Mouse (Mus musculus): ENCODE measurements around the gene Mt2. TPM values are rescaled to one million over a fixed set of nuclear protein-coding genes. Genes with fewer than 3 reads are reported as not detected.

Gene Mt2
- polyA plus RNA-seq, 1 experiment from 2014 or later, result 13.2 TPM

- H3K4me1 ChIP-seq, result peaks cover 34% of the 10 kb centered on the region
- ATAC-seq (ENCODE audit: low FRiP score), result no peak
- H3K4me3 ChIP-seq, result no peak overlapping the region
- no peak overlapping the region for H3K9ac ChIP-seq
- H3K4me2 ChIP-seq (replicated peaks), result peak overlapping the region; percentile 19; the same call in 1 of the 2 replicates
- H3K36me3 ChIP-seq, result no peaks in the 10 kb centered on the region
- peaks cover 53% of the 10 kb centered on the region for H3K27me3 ChIP-seq
- 29% methylated on average over 21 of the region's 21 CpGs for WGBS
- no peak overlapping the region for H3K27ac ChIP-seq
- H3K9me3 ChIP-seq (replicated peaks), result no peaks in the 10 kb centered on the region
Measured at GRCm38 (mm10) chr8:94187290-94188002, 15.0 kb downstream of the Mt2 start.

DNA sequence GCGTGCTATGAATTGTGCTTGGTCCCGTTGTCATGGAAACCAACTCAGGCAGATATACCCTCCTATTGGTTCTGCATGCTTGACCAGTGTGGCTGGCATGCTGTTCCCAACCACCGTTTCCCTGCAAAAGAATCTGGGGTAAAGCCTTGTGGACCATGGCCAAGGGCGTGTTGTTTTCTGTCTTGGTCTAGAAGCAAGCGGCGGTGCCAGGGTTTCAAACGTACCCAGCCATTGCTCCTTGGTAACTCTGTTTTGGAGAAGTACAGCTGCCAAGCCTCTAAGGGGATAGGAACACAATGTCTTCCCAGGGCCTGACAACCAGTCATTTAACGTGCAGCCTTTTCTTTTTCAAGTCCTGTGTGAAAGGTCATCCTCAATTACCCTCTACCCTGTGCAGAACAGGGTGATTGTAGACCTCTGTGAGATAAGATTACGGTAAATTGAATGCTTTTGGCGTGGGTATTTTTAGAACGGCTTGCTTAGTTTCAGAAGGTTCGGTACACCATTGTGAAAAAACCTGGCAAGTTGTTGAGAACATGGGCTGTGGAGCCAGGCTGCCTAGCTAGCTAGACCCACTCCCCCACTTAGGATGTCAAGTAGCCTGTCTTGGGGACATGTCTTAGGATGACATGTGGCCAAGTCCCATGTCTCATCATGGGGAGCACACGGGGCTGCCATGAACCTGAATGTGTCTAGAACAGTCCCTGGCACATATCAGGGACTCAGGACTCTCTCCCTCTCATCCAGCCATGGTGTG lies 17.0 kb downstream of the Mt2 start:
- Histone ChIP-seq H3K4me3 (no peak overlapping the region), H3K9me3 (replicated peaks) (no peaks in the 10 kb centered on the region), H3K4me2 (replicated peaks) (no peak overlapping the region), H3K9ac (no peak overlapping the region), H3K27me3 (peaks cover 33% of the 10 kb centered on the region), H3K36me3 (no peaks in the 10 kb centered on the region), H3K27ac (peak overlapping the region; percentile 14; the same call in 1 of the 2 replicates), H3K4me1 (peaks cover 25% of the 10 kb centered on the region)
- WGBS, result 60% methylated on average over 13 of the region's 13 CpGs
- ATAC-seq (ENCODE audit: low FRiP score), result no peak

GRCm38 (mm10) chr8:94191101-94191691 lies 18.7 kb downstream of the Mt2 start:
- H3K9me3 ChIP-seq (replicated peaks), result no peaks in the 10 kb centered on the region
- H3K9ac ChIP-seq, result no peak overlapping the region
- H3K4me2 ChIP-seq (replicated peaks), result peak overlapping the region; percentile 50
- no peak overlapping the region for H3K27ac ChIP-seq
- H3K27me3 ChIP-seq, result peaks cover 17% of the 10 kb centered on the region
- ATAC-seq (ENCODE audit: low FRiP score), result no peak
- WGBS, result 23% methylated on average over 21 of the region's 21 CpGs
- no peaks in the 10 kb centered on the region for H3K36me3 ChIP-seq
- peak overlapping the region; percentile 20 for H3K4me3 ChIP-seq
- peaks cover 25% of the 10 kb centered on the region for H3K4me1 ChIP-seq

- H3K36me3 ChIP-seq, result no peaks in the 10 kb centered on the region
- H3K4me2 ChIP-seq (replicated peaks), result no peak overlapping the region
- 0 out of 2 replicates have a peak, but pooled peaks cover 9% of the 10 kb centered on the region for H3K4me1 ChIP-seq
- no peak overlapping the region for H3K27ac ChIP-seq
- WGBS, result 58% methylated on average over 1 of the region's 1 CpGs
- H3K9me3 ChIP-seq (replicated peaks), result no peaks in the 10 kb centered on the region
- ATAC-seq (ENCODE audit: low FRiP score), result no peak
- H3K9ac ChIP-seq, result no peak overlapping the region
- no peaks in the 10 kb centered on the region; the same call in 1 of the 2 replicates for H3K27me3 ChIP-seq
- H3K4me3 ChIP-seq, result no peak overlapping the region
Measured at GRCm38 (mm10) chr8:94192926-94193325, 20.5 kb downstream of the Mt2 start.

DNA sequence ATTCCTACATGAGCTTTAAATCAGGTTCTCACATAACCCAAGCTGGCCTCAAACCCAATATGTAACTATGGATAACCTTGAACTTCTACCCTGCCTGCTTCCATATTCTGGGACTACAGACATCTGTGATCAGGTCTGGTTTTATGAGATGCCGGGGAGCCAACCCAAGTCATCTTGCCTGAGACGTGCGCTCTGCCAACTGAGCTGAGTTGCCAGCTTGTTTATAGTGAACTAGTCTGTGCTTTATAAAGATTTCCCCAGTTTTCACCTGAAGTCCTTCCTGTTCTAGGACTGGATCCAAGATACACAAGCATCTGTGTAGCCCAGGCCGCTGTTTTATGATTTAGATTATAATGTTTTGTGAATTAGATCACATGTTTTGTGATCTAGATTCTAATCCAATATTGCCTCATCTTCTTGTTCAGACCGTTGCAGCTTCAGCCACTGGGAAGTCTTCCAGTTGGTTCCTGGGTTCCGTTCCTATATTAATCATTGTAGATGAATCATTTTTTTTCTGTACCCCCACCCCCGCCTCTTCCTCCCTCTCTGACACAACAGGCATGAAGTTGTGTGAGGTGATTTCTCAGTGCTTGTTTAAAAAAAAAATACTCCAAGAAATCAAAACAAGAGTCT lies 22.2 kb downstream of the Mt2 start:
- Histone ChIP-seq H3K4me2 (replicated peaks) (no peak overlapping the region), H3K27me3 (no peaks in the 10 kb centered on the region), H3K9ac (no peak overlapping the region), H3K27ac (no peak overlapping the region), H3K36me3 (no peaks in the 10 kb centered on the region), H3K4me1 (0 out of 2 replicates have a peak, but pooled peaks cover 4% of the 10 kb centered on the region), H3K9me3 (replicated peaks) (no peaks in the 10 kb centered on the region), H3K4me3 (no peak overlapping the region)
- 93% methylated on average over 7 of the region's 7 CpGs for WGBS
- ATAC-seq (ENCODE audit: low FRiP score), result no peak

DNA sequence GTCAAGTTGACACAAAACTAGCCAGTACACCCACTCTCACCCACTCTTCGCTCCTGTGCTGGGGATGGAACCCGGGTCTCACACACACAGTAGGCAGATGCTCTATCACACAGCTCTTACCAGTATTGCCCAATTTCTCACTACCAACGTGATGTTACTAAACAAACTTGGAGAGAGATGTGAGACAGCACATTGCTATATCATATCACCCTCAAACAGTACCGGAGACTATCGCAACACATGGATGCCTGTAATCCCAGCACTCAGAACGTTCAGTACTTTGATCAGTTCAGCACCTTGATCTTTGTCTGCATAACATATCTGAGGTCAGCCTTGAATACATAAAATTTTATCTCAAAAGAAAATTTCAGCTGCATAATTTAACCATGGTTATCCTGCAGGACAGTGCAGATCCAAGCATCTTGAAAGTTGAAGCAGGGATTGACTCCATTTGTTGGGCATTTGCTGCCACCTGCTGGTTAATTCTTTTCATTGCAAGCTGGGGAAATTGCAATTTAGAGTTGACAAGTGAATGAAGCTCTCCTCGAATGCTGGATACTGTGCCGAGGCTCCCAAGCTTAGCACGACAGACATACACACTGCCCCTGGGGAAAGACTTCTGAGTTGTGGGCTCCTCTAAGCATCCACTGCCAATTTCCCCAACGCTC lies 26.9 kb downstream of the Mt2 start:
- Histone ChIP-seq H3K27ac (no peak overlapping the region), H3K4me2 (replicated peaks) (no peak overlapping the region), H3K36me3 (no peaks in the 10 kb centered on the region), H3K9me3 (replicated peaks) (no peaks in the 10 kb centered on the region), H3K4me3 (no peak overlapping the region), H3K9ac (no peak overlapping the region), H3K4me1 (no peaks in the 10 kb centered on the region), H3K27me3 (no peaks in the 10 kb centered on the region)
- WGBS, result 45% methylated on average over 10 of the region's 10 CpGs
- ATAC-seq (ENCODE audit: low FRiP score), result no peak

- Histone ChIP-seq H3K27ac (no peak overlapping the region), H3K27me3 (no peaks in the 10 kb centered on the region), H3K9me3 (replicated peaks) (no peaks in the 10 kb centered on the region), H3K9ac (no peak overlapping the region), H3K36me3 (no peaks in the 10 kb centered on the region), H3K4me2 (replicated peaks) (no peak overlapping the region), H3K4me1 (no peaks in the 10 kb centered on the region), H3K4me3 (no peak overlapping the region)
- no peak for ATAC-seq (ENCODE audit: low FRiP score)
- 79% methylated on average over 3 of the region's 3 CpGs for WGBS
Measured at GRCm38 (mm10) chr8:94204043-94204442, 31.6 kb downstream of the Mt2 start.

DNA sequence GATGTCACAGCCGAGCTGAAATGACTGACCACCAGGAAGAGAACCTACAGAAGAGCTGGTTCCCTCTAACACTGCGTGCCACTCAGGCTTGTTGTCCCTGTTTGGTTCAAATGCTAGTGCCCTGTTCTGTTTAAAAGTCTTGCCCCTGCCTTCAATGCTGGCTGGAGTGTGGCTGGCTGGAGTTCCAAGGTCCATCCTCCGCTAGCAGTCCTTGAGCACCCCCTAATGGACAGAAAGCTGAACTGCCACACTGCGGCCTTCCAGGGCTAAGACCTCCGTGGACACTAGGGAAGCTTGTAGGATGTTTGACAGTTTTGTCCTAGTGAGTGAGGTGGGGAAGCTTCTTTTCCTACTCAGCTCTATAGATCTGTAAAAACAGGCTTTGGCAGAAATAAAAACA lies 33.3 kb downstream of the Mt2 start:
- H3K4me1 ChIP-seq, result no peaks in the 10 kb centered on the region
- no peak overlapping the region for H3K4me2 ChIP-seq (replicated peaks)
- ATAC-seq (ENCODE audit: low FRiP score), result no peak
- no peak overlapping the region for H3K9ac ChIP-seq
- no peaks in the 10 kb centered on the region for H3K27me3 ChIP-seq
- WGBS, result 17% methylated on average over 5 of the region's 5 CpGs
- no peak overlapping the region for H3K27ac ChIP-seq
- no peaks in the 10 kb centered on the region for H3K36me3 ChIP-seq
- no peaks in the 10 kb centered on the region for H3K9me3 ChIP-seq (replicated peaks)
- no peak overlapping the region for H3K4me3 ChIP-seq

DNA sequence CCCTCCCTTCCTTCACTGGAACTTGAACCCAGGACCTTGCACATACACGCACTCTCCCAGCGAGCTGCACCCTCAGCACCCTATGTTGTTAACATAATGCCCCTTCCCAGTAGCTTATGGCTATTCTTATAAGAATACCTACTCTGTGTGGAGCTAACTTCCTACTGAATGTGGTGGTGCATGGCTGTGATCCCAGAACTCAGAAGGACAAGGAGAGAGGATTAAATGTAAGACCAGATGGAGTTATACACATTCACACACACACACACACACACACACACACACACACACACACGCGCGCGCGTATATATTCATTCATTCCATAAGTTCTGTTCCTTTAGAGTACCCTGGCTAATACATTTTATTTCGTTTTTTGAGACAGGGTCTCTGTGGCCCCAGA lies 33.8 kb downstream of the Mt2 start:
- Histone ChIP-seq H3K9me3 (replicated peaks) (no peaks in the 10 kb centered on the region), H3K27me3 (no peaks in the 10 kb centered on the region), H3K4me1 (no peaks in the 10 kb centered on the region), H3K27ac (no peak overlapping the region), H3K4me2 (replicated peaks) (no peak overlapping the region), H3K9ac (no peak overlapping the region), H3K4me3 (no peak overlapping the region), H3K36me3 (no peaks in the 10 kb centered on the region)
- no peak for ATAC-seq (ENCODE audit: low FRiP score)
- 80% methylated on average over 8 of the region's 8 CpGs for WGBS

GRCm38 (mm10) chr8:94207491-94207890 lies 35.0 kb downstream of the Mt2 start:
- no peaks in the 10 kb centered on the region for H3K27me3 ChIP-seq
- no peak overlapping the region for H3K27ac ChIP-seq
- no peak overlapping the region for H3K4me3 ChIP-seq
- no peaks in the 10 kb centered on the region for H3K36me3 ChIP-seq
- WGBS, result 69% methylated on average over 2 of the region's 2 CpGs
- no peak for ATAC-seq (ENCODE audit: low FRiP score)
- no peak overlapping the region for H3K9ac ChIP-seq
- no peak overlapping the region for H3K4me2 ChIP-seq (replicated peaks)
- H3K4me1 ChIP-seq, result no peaks in the 10 kb centered on the region
- no peaks in the 10 kb centered on the region for H3K9me3 ChIP-seq (replicated peaks)

DNA sequence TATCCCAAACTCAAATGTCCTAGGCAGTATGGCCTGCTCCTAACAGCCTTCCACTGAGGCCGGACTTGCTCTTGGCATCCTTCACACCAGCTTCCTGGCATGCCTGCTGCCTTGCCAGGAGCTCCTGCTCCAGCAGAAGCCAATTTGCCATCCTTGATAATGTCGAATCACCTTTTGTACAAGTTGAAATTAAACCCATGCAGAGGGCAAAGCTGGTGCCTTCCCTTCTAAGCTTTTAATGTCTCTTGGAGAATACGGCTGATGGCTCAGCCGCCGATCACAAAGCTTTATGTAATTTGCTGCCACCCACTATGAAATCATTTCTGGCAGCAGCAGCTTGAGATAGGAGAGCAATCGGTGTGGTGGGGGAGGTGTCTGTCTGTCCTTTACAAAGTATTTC lies 37.2 kb downstream of the Mt2 start:
- H3K4me3 ChIP-seq, result no peak overlapping the region
- no peaks in the 10 kb centered on the region for H3K9me3 ChIP-seq (replicated peaks)
- no peak for ATAC-seq (ENCODE audit: low FRiP score)
- H3K27me3 ChIP-seq, result no peaks in the 10 kb centered on the region
- no peak overlapping the region for H3K9ac ChIP-seq
- H3K36me3 ChIP-seq, result no peaks in the 10 kb centered on the region
- no peak overlapping the region for H3K4me2 ChIP-seq (replicated peaks)
- 78% methylated on average over 6 of the region's 6 CpGs for WGBS
- H3K27ac ChIP-seq, result no peak overlapping the region
- H3K4me1 ChIP-seq, result peaks cover 3% of the 10 kb centered on the region; the same call in 1 of the 2 replicates

- Histone ChIP-seq H3K4me1 (peaks cover 7% of the 10 kb centered on the region; the same call in 1 of the 2 replicates), H3K36me3 (no peaks in the 10 kb centered on the region), H3K9me3 (replicated peaks) (no peaks in the 10 kb centered on the region), H3K27me3 (no peaks in the 10 kb centered on the region), H3K27ac (no peak overlapping the region), H3K4me2 (replicated peaks) (no peak overlapping the region), H3K9ac (no peak overlapping the region), H3K4me3 (no peak overlapping the region)
- ATAC-seq (ENCODE audit: low FRiP score), result no peak
- 70% methylated on average over 3 of the region's 3 CpGs for WGBS
Measured at GRCm38 (mm10) chr8:94210225-94210624, 37.8 kb downstream of the Mt2 start.

Data from hindbrain, embryonic 12.5 days (tissue).